Comparison of ENCODE assay signal across 9 mouse cellular contexts in genomic region chr9:21962010-21962409, GRCm38 (mm10). TPM values are rescaled to one million over a fixed set of nuclear protein-coding genes. Genes with fewer than 3 reads are reported as not detected.
DNase-seq lines count a peak whose midpoint lies in the region; ATAC-seq and TF ChIP-seq lines count a peak whose summit lies in the region.
"Had no signal": no experiment of that assay in that cellular context is flagged by ENCODE, and none has a peak within 500 bp of the region (broad histone marks: within the 10 kb centered on the region; RNA-seq: fewer than 3 reads in every experiment).

No protein-coding gene starts in this region.

- H3K27ac ChIP-seq in kidney, adult 2 months (ENCODE audit: insufficient read depth, low read depth, low read length) = peak overlapping the region; percentile 13; the same call in 1 of the 2 replicates
- peak overlapping the region; percentile 75 for H3K27ac ChIP-seq in bone marrow, adult 2 months (ENCODE audit: control insufficient read depth, insufficient read depth, low read depth, low read length, poor library complexity)
- H3K27ac ChIP-seq in hindbrain, embryonic 10.5 days = peak overlapping the region; percentile 53; the same call in 1 of the 2 replicates
- peak overlapping the region; percentile 19; the same call in 1 of the 2 replicates for H3K27ac ChIP-seq in midbrain, embryonic 10.5 days (replicated peaks)

- ATAC-seq in granulocyte monocyte progenitor cell, adult 5-6 weeks (replicated peaks; ENCODE audit: poor library complexity, severe bottlenecking) = no peak

- peak overlapping the region; percentile 42 for H3K4me3 ChIP-seq in kidney, adult 2 months (ENCODE audit: insufficient read depth, low read depth, low read length)
- peak overlapping the region; percentile 67 for H3K4me3 ChIP-seq in bone marrow, adult 2 months (replicated peaks; ENCODE audit: control insufficient read depth, low read depth, low read length)
- peak overlapping the region; percentile 53 for H3K4me3 ChIP-seq in hindbrain, embryonic 10.5 days
- peak overlapping the region; percentile 57 for H3K4me3 ChIP-seq in midbrain, embryonic 10.5 days

- peaks cover 4% of the 10 kb centered on the region for H3K4me1 ChIP-seq in kidney, adult 2 months (ENCODE audit: control insufficient read depth, insufficient read depth, low read length)
- no peaks in the 10 kb centered on the region; the same call in 1 of the 2 replicates for H3K4me1 ChIP-seq in bone marrow, adult 2 months (ENCODE audit: control insufficient read depth, insufficient read depth, low read length)
- peaks cover 35% of the 10 kb centered on the region for H3K4me1 ChIP-seq in hindbrain, embryonic 10.5 days (replicated peaks)
- peaks cover 37% of the 10 kb centered on the region for H3K4me1 ChIP-seq in midbrain, embryonic 10.5 days

- TF ChIP-seq POLR2A in kidney, adult 2 months (IDR thresholded peaks at IDR 0.05; ENCODE audit: low read depth, low read length) = no peak
- TF ChIP-seq POLR2A in bone marrow, adult 2 months (IDR thresholded peaks at IDR 0.05; ENCODE audit: borderline replicate concordance, control insufficient read depth, low read depth, low read length) = no peak

- no peaks in the 10 kb centered on the region for H3K9me3 ChIP-seq in hindbrain, embryonic 10.5 days
- no peaks in the 10 kb centered on the region for H3K9me3 ChIP-seq in midbrain, embryonic 10.5 days (replicated peaks)

- no peak for TF ChIP-seq CTCF in kidney, adult 2 months (conservative IDR thresholded peaks at IDR 0.05; ENCODE audit: insufficient read depth, insufficient read length, low read depth, low read length)
- no peak for TF ChIP-seq CTCF in bone marrow, adult 2 months (IDR thresholded peaks at IDR 0.05; ENCODE audit: control insufficient read depth, insufficient read depth, low read length)

- H3K27me3 ChIP-seq in kidney, adult 2 months (replicated peaks; ENCODE audit: control insufficient read depth, insufficient read depth, low read length) = no peaks in the 10 kb centered on the region
- peaks cover 59% of the 10 kb centered on the region for H3K27me3 ChIP-seq in hindbrain, embryonic 10.5 days (ENCODE audit: insufficient read depth, poor library complexity, severe bottlenecking)
- H3K27me3 ChIP-seq in midbrain, embryonic 10.5 days (ENCODE audit: low read depth, poor library complexity, severe bottlenecking) = peaks cover 63% of the 10 kb centered on the region

- intact Hi-C loops in left cerebral cortex, postnatal 14 days (cut with DNase I) = loop anchor here (5.0 kb wide), 1 partner anchor 40 kb away; the partner anchor contains the start of genes Ccdc151 and Prkcsh

- no peaks in the 10 kb centered on the region for H3K36me3 ChIP-seq in kidney, adult 2 months (ENCODE audit: control insufficient read depth, insufficient read depth, low read length)
- H3K36me3 ChIP-seq in hindbrain, embryonic 10.5 days = peaks cover 9% of the 10 kb centered on the region; the same call in 1 of the 2 replicates
- H3K36me3 ChIP-seq in midbrain, embryonic 10.5 days = peaks cover 12% of the 10 kb centered on the region

- no peak for DNase-seq in kidney, adult 2 months
- DNase-seq in kidney, adult 18-20 months = no peak
- DNase-seq in hindbrain, embryonic 10.5 days (ENCODE audit: low spot score) = no peak
- DNase-seq in midbrain, embryonic 10.5 days (ENCODE audit: low spot score) = no peak
- DNase-seq in left cerebral cortex, postnatal 14 days (ENCODE audit: low spot score in 2 of 2) = no peak
- DNase-seq in right cerebral cortex, postnatal 4 days = no peak

- WGBS in kidney, adult 2 months = under 1% methylated on average over 15 of the region's 15 CpGs
- 3% methylated on average over 15 of the region's 15 CpGs for WGBS in bone marrow, adult 2 months
- WGBS in hindbrain, embryonic 10.5 days = under 1% methylated on average over 15 of the region's 15 CpGs
- 1% methylated on average over 15 of the region's 15 CpGs for WGBS in midbrain, embryonic 10.5 days

RNA-seq across cellular contexts. Expression of gene Epor, which starts 1.3 kb away (rescaled TPM):
- polyA plus RNA-seq in kidney, adult 2 months (2012; rRNA removed) = 14.0 and 16.7 TPM in 2 replicates
- polyA plus RNA-seq in bone marrow, adult 2 months (2011; ENCODE audit: insufficient read depth, insufficient read length, low replicate concordance, missing spikeins) = 103 and 152 TPM in 2 replicates
- polyA plus RNA-seq in hindbrain, embryonic 10.5 days (2016; fragmentation: Nextera tagmentation; extraction: Ambion mirVana) = 9.3 and 9.6 TPM in 2 replicates
- polyA plus RNA-seq in midbrain, embryonic 10.5 days (2016; fragmentation: Nextera tagmentation; extraction: Ambion mirVana) = 8.9 and 10.2 TPM in 2 replicates
- total RNA-seq in granulocyte monocyte progenitor cell, adult 5-6 weeks (2014; fragmentation: Nextera tagmentation) = 0.21 and 0.41 TPM in 2 replicates
- total RNA-seq in granulocyte monocyte progenitor cell, adult 5-6 weeks (2017) = 0.77 TPM in 1 of 2 replicates, not detected in the other
- total RNA-seq in left cerebral cortex, postnatal 14 days (2021) = 1 to 10 TPM; 1.4 to 3.4 TPM
- total RNA-seq: neutrophil, adult 5-6 weeks had no signal

RNA-seq across cellular contexts. Expression of gene Swsap1, which starts 6.5 kb away (rescaled TPM):
- 10.5 and 10.9 TPM in 2 replicates for polyA plus RNA-seq in kidney, adult 2 months (2012; rRNA removed)
- polyA plus RNA-seq in bone marrow, adult 2 months (2011; ENCODE audit: insufficient read depth, insufficient read length, low replicate concordance, missing spikeins) = 4.2 and 5.7 TPM in 2 replicates
- polyA plus RNA-seq in hindbrain, embryonic 10.5 days (2016; fragmentation: Nextera tagmentation; extraction: Ambion mirVana) = 7.1 and 9.3 TPM in 2 replicates
- polyA plus RNA-seq in midbrain, embryonic 10.5 days (2016; fragmentation: Nextera tagmentation; extraction: Ambion mirVana) = 8.1 and 8.6 TPM in 2 replicates
- 7.8 and 9.9 TPM in 2 replicates for total RNA-seq in granulocyte monocyte progenitor cell, adult 5-6 weeks (2014; fragmentation: Nextera tagmentation)
- 7.6 and 8.2 TPM in 2 replicates for total RNA-seq in granulocyte monocyte progenitor cell, adult 5-6 weeks (2017)
- total RNA-seq in left cerebral cortex, postnatal 14 days (2021) = 10 to 100 TPM; 14.4 to 15.0 TPM

RNA-seq across cellular contexts. Expression of gene Plppr2, which starts 25.2 kb away (rescaled TPM):
- polyA plus RNA-seq in kidney, adult 2 months (2012; rRNA removed) = 6.0 and 9.1 TPM in 2 replicates
- polyA plus RNA-seq in bone marrow, adult 2 months (2011; ENCODE audit: insufficient read depth, insufficient read length, low replicate concordance, missing spikeins) = 1.4 and 2.1 TPM in 2 replicates
- polyA plus RNA-seq in hindbrain, embryonic 10.5 days (2016; fragmentation: Nextera tagmentation; extraction: Ambion mirVana) = 15.6 and 30.6 TPM in 2 replicates
- polyA plus RNA-seq in midbrain, embryonic 10.5 days (2016; fragmentation: Nextera tagmentation; extraction: Ambion mirVana) = 14.7 and 22.4 TPM in 2 replicates
- 0.58 and 1.4 TPM in 2 replicates for total RNA-seq in granulocyte monocyte progenitor cell, adult 5-6 weeks (2014; fragmentation: Nextera tagmentation)
- total RNA-seq in granulocyte monocyte progenitor cell, adult 5-6 weeks (2017) = not detected in 2 replicates
- 100 to 1,000 TPM; 262 to 263 TPM for total RNA-seq in left cerebral cortex, postnatal 14 days (2021)
- total RNA-seq: neutrophil, adult 5-6 weeks had no signal

RNA-seq across cellular contexts. Expression of gene Rgl3, which starts 27.2 kb away (rescaled TPM):
- 88.2 and 111 TPM in 2 replicates for polyA plus RNA-seq in kidney, adult 2 months (2012; rRNA removed)
- 1.6 and 5.0 TPM in 2 replicates for polyA plus RNA-seq in bone marrow, adult 2 months (2011; ENCODE audit: insufficient read depth, insufficient read length, low replicate concordance, missing spikeins)
- polyA plus RNA-seq in hindbrain, embryonic 10.5 days (2016; fragmentation: Nextera tagmentation; extraction: Ambion mirVana) = 3.7 and 5.7 TPM in 2 replicates
- polyA plus RNA-seq in midbrain, embryonic 10.5 days (2016; fragmentation: Nextera tagmentation; extraction: Ambion mirVana) = 3.0 and 3.7 TPM in 2 replicates
- total RNA-seq in granulocyte monocyte progenitor cell, adult 5-6 weeks (2014; fragmentation: Nextera tagmentation) = not detected in 2 replicates
- total RNA-seq in granulocyte monocyte progenitor cell, adult 5-6 weeks (2017) = not detected in 2 replicates
- 1 to 10 TPM; 1.7 to 2.4 TPM for total RNA-seq in left cerebral cortex, postnatal 14 days (2021)
- total RNA-seq: neutrophil, adult 5-6 weeks had no signal

RNA-seq across cellular contexts. Expression of gene Tmem205, which starts 34.7 kb away (rescaled TPM):
- 313 and 353 TPM in 2 replicates for polyA plus RNA-seq in kidney, adult 2 months (2012; rRNA removed)
- 9.2 and 37.4 TPM in 2 replicates for polyA plus RNA-seq in bone marrow, adult 2 months (2011; ENCODE audit: insufficient read depth, insufficient read length, low replicate concordance, missing spikeins)
- polyA plus RNA-seq in hindbrain, embryonic 10.5 days (2016; fragmentation: Nextera tagmentation; extraction: Ambion mirVana) = 39.1 and 46.1 TPM in 2 replicates
- 39.0 and 39.2 TPM in 2 replicates for polyA plus RNA-seq in midbrain, embryonic 10.5 days (2016; fragmentation: Nextera tagmentation; extraction: Ambion mirVana)
- 40.4 and 75.8 TPM in 2 replicates for total RNA-seq in granulocyte monocyte progenitor cell, adult 5-6 weeks (2014; fragmentation: Nextera tagmentation)
- total RNA-seq in granulocyte monocyte progenitor cell, adult 5-6 weeks (2017) = 21.1 and 33.3 TPM in 2 replicates
- 10 to 100 TPM; 28.0 to 33.5 TPM for total RNA-seq in left cerebral cortex, postnatal 14 days (2021)

Comparison
In these comparisons a context has a peak if more than half of its experiments do, and no peak if none do; other contexts are left out.
1. H3K27ac ChIP-seq: peak in every context shown above with its lines; median percentile 75 in bone marrow, adult 2 months; 53 in hindbrain, embryonic 10.5 days; 19 in midbrain, embryonic 10.5 days; 13 in kidney, adult 2 months.